Mouse (Mus musculus) cerebellum, adult 9-11 months (tissue): ENCODE data around the gene Tmem179b.

ENCODE experiments used
- DNase-seq: peaks from one replicate; pipeline ENCODE4 v3.0.0; 2022

Tmem179b gene

DNA sequence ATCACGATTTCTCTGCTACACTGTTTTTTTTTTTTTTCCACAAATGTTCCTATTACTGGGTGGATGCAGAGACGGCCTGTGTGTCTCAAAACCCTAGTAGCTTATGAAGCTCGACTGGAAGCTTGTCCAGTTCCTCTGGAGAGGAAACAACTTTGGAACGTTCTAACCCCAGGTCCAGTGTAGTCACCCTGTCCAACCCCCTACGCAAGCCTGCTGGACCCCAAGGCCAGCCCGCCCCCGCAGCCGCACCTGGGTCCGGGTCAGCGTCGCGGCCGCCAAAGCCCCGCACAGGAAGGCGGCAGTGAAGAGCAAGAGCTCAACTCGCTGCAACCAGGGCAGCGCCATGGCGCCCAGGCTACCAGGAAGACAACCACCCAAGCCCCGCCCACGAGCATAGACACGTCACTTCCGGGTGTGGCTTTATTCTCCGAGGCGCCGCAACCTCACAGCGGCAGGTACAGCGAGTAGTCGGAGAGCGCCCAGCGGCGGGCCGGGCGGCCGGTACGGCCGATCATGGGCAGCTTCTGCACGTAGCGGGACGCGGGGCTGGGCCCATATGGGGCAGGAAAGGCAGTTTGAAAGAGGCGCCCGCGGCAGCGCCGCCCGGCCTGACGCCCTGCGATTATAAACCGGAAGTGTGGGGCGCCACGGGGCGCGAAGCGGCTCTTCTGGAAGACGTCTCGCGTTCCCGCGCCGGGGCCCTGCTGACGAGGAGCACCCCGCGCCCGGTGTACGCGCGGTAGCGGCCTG, at the start of gene Tmem179b:
Gene Tmem179b (minus strand): TSS at position 382 of the 750 bp plus-strand sequence.
- DNase-seq: peak; percentile 96

DNA sequence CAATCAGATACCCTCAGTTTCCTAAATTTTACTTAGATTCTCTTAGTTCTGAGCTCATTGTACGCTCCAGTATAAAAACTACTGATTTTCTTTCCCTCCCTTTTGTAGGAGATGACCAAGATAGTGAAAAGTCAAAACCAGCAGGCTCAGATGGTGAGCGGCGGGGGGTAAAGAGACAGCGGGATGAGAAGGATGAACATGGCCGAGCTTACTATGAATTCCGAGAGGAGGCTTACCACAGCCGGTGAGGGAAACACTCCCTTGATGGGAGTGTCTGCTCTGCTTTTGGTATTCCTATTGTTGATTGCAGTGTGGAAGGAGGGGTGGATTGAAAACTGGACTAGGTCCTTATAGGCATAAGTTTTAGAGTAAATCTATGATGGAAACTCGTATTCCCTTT, 48.4 kb upstream of the Tmem179b start:
- peak; percentile 71 for DNase-seq

DNA sequence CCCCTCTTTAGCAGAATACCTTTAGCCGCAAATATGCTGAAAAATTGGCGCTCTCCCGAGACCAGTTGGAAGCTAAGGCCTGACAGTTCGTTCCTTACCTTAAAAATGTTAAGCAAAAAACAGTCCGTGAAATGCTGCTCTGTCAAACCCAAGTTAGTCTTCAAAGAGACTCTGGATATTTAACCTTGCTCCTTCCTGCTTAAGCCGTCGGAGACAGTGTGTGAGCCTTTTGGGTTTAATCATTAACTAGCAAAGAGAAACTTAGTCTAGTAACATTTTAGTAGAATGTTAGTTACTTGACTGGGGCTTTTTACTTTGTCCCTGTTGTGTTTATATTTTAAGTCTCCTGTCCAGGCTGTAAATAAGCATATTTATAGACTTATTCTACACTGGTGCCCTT, 46.9 kb upstream of the Tmem179b start:
- DNase-seq: no peak

DNA sequence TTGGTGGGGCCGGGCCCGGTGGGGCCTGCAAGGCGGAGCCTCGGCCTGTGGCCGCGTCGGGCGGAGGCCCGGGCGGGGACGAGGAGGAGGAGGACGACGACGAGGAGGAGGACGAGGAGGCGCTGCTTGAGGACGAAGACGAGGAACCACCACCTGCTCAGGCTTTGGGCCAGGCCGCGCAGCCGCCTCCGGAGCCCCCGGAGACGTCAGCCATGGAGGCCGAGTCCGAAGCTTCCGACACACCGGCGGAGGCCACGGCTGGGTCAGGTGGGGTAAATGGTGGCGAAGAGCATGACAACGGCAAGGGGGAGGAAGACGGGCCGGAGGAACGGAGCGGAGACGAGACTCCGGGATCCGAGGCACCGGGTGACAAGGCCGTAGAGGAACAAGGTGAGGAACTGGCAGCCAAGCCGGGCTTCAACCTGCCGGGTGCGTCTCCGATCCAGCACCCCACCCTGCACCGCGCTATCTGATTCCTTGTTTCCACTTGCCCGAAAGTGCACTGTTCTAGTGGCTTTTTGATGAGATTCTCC, 46.2 kb upstream of the Tmem179b start:
- DNase-seq: no peak

DNA sequence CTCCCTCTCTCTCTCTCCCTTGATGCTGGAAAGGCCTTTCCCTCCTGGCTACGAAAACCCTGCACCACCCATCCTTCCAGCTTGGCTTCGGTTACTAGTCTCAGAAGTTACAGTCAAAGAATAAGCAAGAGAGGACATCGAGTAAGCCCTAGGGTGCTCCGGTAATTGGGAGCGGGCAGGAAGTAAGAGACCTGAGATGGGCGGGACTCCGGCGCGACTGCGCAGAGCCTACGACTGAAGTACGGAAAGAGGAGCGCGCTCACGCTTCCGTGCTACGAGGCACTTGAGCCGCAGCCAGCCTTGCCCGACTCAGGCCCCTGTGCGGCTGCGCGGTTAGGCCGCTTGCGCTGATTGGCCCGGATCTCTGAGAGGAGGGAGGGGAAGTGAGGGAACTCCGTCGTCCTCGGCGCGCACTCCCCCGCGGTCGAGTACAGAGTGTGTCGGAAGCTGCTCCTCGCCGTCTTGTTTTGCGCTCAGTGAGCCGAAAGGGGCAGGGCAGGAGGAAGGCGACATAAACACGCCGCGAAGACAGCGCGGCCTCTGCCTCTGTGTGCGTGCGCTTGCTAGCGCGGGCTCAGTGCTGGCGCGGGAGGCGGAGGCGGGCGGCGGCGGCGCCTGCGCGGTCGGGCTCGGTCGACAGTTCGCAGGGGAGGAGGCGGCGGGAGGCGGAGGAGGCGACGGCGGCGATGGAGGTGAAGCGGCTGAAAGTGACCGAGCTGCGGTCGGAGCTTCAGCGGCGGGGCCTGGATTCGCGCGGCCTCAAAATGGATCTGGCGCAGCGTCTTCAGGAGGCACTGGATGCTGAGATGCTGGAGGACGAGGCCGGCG, 45.5 kb upstream of the Tmem179b start, which contains the start of gene Hnrnpul2:
Gene Hnrnpul2 (plus strand): TSS at position 415 of the 828 bp plus-strand sequence.
- peak; percentile 99 for DNase-seq

DNA sequence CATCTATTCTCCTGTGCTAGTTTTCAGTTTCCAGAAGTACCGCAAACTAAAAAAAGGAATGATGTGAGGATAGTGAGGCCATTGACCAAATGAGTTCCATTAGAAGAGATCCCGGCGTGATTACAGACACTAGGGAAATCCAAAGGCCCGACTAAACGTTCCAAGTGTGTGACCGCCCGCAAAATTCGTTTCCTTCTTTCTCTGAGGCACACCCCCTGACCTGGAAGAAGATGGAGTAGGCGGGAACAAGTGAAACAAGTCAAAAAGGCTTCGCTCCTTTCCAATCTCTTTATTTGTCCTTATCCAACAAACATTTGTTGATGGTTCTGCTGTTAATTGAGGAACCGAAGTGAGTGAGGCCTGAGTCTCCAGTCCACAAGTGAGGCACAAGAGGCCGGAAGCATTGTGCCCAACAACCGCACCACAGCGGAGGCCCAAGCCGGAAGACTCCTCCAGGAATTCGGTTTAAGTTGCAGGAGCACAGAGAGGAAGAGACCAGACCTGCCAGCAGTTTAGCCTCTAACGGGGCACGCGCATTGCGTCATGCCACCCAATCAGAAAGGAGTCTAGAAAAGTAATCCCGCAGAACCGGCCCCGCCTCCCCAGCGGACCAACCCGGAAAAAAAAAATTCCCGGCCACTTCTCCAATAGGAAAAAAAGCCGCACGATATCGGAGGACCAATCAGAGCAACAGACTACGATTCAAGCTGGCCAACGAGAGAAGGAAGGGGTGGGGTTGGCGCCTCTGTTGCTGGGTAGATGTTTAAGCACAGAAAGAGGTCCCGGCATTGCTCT, 44.7 kb upstream of the Tmem179b start, which contains the start of gene Ttc9c:
Gene Ttc9c (minus strand): TSS at position 533 of the 795 bp plus-strand sequence.
- DNase-seq: peak; percentile 99

DNA sequence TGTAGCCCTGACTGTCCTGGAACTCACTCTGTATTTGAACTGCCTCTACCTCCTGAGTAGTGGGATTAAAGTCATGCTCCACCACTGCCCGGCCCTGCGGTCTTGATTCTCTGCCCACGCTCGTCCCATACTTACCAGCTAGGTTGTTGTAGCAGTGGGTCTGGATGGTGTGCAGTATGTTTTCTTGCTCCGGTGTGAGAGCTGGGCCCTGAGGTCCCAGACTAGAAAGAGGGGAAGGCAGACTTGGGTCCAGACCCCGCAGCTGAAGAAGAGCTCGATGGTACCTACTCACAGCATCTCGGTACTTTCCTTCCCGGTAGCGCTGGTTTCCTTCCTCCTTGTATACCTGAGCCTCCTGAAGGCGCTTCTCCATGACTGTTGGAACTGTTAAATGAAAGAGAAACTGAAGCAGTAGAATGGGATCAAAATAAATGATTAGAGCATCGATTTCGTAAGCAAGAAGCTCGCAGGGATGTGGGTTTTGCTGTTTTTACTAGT, 44.1 kb upstream of the Tmem179b start:
- peak; percentile 49 for DNase-seq

DNA sequence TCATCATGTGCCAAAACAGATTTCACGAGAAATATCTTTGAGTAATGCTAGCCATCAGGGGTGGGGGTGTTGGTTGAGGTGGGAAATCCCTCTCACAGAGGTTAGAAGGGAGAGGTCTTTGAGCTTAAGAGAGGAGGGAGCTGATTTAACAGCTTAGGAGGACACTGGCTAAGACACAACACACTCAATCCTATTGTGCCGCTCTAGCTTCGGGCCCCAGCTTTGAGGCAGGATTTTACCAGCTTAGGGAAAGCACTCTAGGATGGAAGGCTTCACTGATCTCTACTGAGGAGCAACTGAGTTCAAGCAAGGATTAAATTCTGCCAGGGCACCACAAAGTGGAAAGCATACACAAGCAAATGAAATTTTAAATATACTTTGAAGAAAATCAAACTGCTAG, 42.7 kb upstream of the Tmem179b start:
- DNase-seq: no peak

DNA sequence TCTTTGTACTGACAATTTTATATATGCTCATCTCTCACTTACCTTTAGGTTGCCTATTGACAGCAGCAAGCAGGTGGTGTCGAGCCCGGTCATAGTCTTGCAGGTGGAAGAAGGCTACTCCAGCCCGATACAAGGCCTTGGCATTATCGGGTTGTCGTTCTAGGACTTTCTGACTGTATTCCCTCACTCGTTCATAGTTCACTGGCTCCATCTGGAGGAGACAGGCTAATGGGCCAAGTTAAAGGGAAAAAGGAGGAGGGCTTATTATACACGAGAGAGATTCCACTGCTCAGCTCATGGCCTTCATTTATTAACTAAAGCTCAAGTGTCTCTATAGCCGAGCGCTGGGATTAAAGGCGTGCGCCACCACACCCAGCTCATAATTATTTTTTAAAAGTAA, 41.5 kb upstream of the Tmem179b start:
- DNase-seq: no peak

DNA sequence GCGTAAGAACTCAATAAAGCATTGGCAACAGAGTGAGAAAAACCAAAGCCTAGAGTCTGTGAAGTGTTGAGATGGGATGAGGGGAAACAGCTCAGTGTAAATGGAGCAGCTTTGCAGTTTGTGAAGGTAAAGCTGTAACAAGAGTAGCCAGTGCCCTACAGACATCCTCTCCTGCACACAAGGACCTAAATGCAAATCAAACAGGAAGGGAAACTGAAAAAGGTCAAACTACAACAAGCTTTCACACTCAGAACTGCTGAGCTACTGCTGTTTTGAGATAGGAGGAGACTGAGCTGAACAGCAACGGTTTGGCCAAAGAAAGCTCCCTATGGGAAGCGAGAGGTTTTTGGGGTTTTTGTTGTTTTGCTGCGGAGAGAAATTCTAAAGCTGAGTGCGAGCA, 32.5 kb upstream of the Tmem179b start:
- no peak for DNase-seq

DNA sequence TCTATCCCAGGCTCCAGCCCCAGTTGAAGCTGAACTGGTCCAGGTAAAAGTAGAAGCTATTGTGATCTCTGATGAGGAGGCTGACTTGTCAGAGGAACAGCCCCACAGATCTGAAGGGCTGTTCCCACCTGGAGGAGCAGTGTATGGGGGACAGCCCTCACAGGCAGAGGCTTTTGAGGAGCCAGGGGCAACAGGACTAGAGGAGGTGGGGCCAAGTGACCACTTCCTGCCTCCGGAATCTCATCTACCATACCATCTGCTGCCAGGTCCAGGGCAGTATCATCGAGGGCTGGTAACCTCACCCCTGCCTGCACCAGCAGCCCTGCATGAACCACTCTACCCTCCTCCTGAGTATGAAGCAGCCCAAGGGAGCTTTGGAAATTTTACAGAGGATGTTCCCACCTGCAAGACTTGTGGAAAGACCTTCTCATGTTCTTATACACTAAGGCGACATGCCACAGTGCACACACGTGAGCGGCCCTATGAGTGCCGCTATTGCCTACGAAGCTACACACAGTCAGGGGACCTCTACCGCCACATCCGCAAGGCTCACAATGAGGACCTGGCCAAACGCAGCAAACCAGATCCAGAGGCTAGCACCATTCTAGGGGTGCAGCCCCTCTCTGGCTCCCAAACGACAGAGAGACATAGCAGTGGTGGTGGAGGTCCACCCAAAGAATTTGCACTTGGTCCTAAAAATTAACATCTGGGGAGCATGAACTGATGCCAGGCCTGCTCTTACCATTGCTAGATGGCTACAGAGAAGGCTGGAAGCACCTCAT, 29.8 kb upstream of the Tmem179b start:
- DNase-seq: no peak

DNA sequence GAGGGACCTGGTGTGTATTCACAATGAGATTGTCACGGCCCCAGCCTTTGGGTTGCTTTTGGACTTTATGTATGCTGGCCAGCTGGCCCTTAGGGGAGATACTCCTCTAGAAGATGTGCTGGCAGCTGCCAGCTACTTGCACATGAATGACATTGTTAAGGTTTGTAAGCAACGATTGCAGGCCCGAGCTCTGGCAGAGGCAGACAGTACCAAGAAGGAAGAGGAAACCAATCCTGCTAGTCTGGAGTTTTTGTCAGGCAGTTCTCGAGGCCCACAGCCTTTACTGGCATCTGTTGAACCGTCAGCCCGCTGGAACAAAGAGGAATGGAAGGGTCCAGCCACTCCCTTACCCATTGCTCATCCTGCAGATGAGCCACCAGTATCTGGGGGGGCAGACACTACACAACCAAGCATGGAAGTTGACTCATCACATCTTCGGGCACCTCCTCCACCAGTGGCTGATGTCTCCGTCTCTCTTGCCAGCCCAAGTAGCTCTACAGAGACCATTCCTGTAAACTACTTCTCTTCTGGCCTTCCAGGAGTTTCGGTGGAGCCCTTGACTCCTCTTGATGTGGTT, 29.0 kb upstream of the Tmem179b start:
- DNase-seq: no peak

DNA sequence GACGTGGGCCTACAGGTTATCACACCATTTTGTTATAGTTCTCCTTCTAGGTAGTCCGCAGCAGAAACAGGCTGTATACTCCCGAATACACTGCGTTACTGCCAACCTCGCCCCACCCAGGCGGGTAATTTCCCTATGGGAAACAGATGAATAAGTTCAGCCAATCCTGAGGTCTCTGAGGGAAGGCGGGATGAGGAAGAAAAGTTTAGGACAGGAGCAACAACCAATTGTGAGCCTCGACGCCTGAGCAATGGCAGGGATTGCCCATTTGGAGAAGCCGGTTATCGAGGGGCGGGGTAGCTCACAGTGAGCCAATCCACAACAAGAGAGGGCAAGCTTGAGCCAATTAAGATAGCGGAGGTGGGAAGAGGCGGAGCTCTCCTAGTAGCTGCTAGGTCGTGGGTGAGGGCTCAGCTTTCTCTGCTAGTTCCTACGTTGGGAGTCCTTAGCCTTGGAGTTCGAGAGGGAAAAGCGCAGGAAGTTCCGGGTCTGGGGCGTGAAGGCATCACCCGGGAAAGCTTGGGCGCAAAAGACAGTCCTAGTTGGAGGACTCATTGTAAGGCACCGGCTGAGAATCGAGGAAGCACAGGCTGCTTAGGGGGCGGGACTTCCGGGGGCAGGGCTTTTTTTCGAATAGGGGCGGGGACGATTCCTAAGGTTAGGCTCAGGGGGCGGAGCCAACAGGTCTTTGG, 28.0 kb upstream of the Tmem179b start, which contains the start of gene Zbtb3:
Gene Zbtb3 (plus strand): TSS at position 426 of the 692 bp plus-strand sequence.
- peak; percentile 98 for DNase-seq

DNA sequence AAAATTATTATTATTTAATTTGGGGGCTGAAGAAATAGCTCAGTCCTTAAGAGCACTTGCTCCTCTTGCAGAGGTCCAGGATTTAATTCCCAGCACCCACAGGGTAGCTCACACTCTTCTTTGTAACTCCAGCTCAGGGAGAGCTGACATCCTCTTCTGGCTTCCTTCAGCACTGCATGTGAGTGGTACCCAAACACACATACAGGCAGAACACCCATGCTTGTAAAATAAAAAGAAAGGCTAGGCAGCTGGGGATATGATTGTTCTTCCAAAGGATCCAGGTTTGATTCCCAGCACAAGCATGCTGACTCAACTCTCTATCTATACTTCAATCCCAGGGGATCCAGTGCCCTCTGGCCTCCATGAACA, 24.7 kb upstream of the Tmem179b start:
- DNase-seq: no peak

DNA sequence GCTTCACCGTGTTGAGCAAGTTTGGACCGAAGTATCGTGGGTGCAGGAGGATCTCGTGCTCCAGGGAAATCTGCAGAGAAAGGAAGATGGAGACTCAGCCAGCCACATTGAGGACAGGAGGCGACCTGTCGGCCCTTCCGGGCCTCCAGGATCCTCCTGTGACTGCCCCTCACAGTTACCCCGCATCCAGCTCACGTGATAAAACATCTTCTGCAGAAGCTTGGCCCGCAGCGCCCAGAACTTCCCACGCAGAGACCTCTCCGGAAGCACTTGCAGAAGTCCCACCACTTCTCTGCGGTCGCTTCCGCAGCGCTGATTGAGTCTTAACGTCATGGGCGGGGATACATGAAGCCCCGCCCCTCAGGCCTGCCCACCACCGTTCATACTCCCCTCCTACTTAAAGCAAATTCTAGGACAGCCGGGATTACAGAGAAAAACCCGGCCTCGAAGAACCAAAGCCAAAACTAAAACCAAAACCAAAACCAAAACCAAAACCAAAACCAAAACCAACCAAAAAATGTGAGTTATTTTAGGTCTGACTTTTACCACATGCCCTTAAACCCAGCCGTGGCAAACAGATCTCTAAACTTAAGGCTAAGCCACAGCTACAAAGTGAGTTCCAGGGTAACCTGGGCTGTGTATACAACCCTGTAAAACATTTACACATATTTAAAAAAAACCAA, 24.1 kb upstream of the Tmem179b start, which contains the start of gene Polr2g:
Gene Polr2g (minus strand): TSS at position 314 of the 683 bp plus-strand sequence.
- DNase-seq: peak; percentile 92

DNA sequence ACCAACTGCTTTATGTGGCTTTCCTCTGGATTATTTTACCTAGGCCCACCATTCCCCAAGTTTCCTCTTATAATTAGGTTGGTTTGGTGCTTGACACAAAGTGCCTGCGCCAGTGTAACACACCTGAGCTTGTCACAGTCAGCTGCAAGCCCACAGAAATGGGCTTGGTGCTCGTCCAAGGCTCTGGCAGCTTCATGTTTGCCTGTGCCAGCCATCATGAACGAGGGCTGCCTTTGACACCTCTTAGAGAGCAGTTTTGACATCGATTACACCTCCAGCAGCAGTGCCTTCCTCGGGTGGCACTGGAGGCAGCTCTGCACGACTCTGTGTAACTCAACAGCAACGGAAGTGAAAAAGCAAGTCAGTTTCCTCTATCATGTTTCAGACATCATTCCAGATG, 15.9 kb upstream of the Tmem179b start:
- no peak for DNase-seq

DNA sequence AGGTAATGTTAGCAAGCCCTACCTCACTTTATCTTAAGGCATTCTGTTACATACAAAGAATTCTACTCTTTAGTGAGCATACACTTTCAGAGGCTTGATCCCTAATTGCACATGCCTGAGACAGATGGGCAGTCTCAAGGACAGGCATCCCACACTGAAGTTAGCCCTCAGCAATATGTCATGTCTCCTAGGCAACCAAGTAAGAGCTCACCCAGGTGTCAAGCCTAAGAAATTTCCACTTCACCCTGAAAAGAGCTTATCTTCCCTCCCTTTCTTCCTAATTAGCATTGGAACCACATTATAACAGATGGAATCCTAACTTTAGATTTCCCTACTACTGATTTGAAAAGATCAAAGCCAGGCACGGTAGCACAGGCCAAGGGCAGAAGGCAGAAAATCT, 14.9 kb upstream of the Tmem179b start:
- no peak for DNase-seq

DNA sequence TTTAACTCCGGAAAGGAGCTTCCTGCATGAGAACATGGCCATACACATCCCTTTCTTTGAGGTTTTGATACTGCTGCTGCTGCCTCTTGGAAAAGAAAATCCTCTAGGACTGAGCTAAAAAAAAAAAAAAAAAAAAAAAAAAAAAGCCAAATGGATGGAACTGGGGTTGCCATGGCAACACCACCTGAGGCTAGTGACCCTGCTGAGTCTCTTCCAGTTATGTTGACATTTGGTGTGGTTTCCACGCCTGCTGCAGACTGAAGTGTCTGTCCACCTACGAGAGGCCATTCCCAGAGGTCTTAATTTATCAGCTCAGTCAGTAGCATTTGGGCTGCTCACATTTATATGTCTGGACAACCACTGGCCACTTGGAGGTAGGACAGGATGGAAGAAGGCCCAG, 14.3 kb upstream of the Tmem179b start:
- no peak for DNase-seq

DNA sequence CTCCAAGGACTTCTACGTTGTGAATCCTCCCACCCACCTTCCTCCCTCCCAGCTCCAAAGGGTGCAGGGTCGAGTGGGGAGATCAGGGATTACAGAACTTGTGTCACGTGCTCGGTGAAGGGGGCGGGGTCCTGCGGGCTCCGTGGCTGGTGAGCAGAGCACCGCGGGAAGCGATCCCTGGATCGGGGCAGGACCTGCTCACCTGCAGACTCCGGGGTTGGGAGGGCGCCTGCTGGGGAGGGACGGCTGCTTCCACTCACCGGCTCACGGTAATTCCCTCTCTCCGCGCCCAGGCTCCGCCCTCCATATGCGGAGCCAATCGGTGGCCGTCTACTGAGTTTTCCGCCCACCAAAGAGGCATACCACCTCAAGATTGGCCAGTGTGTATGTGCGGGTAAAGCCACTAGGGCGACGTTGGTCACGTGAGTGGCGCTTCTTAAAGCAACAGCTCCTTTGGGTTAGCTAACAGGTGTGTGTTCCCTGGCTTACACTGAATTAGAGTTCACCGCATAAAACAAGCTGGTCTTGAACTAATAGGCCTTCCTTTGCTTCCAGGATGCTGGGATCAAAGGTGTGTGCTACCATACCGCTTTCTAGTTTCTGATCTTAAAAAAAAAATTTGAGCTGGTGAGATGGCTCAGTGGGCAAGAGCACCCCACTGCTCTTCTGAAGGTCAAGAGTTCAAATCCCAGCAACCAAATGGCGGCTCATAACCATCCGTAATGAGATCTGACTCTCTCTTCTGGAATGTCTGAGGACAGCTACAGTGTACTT, 11.9 kb upstream of the Tmem179b start, which contains the start of gene Taf6l:
Gene Taf6l (minus strand): TSS at position 410 of the 774 bp plus-strand sequence.
- DNase-seq: peak; percentile 95
